Mouse (Mus musculus) hindbrain, embryonic 14.5 days (tissue): ENCODE measurements around the gene Olfr1. TPM values are rescaled to one million over a fixed set of nuclear protein-coding genes. Genes with fewer than 3 reads are reported as not detected.

Experiments
- ATAC-seq: fragments of 200-750 bp; cut with Nextera tagmentation; 2 replicates; pipeline ENCODE4 v1.8.0; 2017; ENCODE audit warnings: moderate number of reproducible peaks, mild to moderate bottlenecking, moderate TSS enrichment, moderate library complexity; ENCODE audit not compliant: low FRiP score
- DNase-seq: peaks from one replicate; pipeline ENCODE4 v3.0.0-alpha.2; 2015; ENCODE audit warnings: low spot score
- H3K27ac ChIP-seq: fragments of 300-500 bp; sonication (generic); 2 replicates; pipeline ENCODE4 v1.5.1; 2014; ENCODE audit warnings: mild to moderate bottlenecking, moderate library complexity
- H3K27me3 ChIP-seq: fragments of 300-500 bp; sonication (generic); 2 replicates; pipeline ENCODE4 v1.6.1; 2014; ENCODE audit warnings: mild to moderate bottlenecking, low read length, mixed read lengths; ENCODE audit not compliant: control insufficient read depth, insufficient read depth
- H3K36me3 ChIP-seq: fragments of 300-500 bp; sonication (generic); replicated peaks from 2 replicates; pipeline ENCODE4 v1.6.1; 2014; ENCODE audit not compliant: control insufficient read depth, insufficient read depth
- H3K4me1 ChIP-seq: fragments of 300-500 bp; sonication (generic); replicated peaks from 2 replicates; pipeline ENCODE4 v1.6.1; 2014; ENCODE audit warnings: antibody characterized with exemption, low read length, mixed read lengths; ENCODE audit not compliant: control insufficient read depth, insufficient read depth
- H3K4me2 ChIP-seq: fragments of 300-500 bp; sonication (generic); replicated peaks from 2 replicates; pipeline ENCODE4 v1.6.1; 2014; ENCODE audit warnings: mild to moderate bottlenecking, moderate library complexity
- H3K4me3 ChIP-seq: fragments of 300-500 bp; sonication (generic); replicated peaks from 2 replicates; pipeline ENCODE4 v1.5.1; 2014; ENCODE audit warnings: mild to moderate bottlenecking, low read length
- H3K9ac ChIP-seq: fragments of 300-500 bp; sonication (generic); 2 replicates; pipeline ENCODE4 v1.6.1; 2014
- H3K9me3 ChIP-seq: fragments of 300-500 bp; sonication (generic); 2 replicates; pipeline ENCODE4 v1.6.1; 2016; ENCODE audit warnings: low read length; ENCODE audit not compliant: control insufficient read depth
- WGBS: fragments of 180-500 bp; shearing (Covaris S2); extraction: QIAGEN DNeasy Blood & Tissue Kit; methylation state at CpG from one replicate; pipeline ENCODE4 v1.1.7; 2014; 5-methylcytosine and 5-hydroxymethylcytosine counted together
- polyA plus RNA-seq: library from polyadenylated mRNA; unstranded; fragments of >200 nt; fragmentation: Nextera tagmentation; extraction: Ambion mirVana; gene quantifications from 2 replicates; pipeline ENCODE4 v1.2.1, GENCODE M21; 2014

The Olfr1 gene
- polyA plus RNA-seq, result not detected in 2 replicates

DNA sequence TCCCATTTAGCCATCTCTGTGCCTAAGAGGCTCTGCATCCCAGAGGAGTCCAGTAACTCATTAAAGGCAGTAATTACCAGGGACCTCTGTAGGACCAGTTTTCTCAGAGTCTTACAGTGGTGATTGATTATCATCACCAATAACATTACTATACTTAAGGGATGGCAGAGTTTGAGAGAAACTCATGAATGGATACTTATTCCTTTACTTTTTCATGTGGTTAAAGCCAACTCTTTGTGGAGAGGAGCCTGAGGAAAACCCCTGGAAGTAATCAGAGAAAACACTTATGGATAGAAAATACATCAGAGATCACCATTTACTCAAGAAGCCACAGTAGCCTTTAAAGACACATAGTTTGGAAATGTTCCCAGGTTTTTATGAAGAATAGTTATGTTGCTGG, at the start of gene Olfr1:
TSS of gene Olfr1 (minus strand) at position 101 of the 400 bp plus-strand sequence.
- Histone ChIP-seq H3K4me2 (no peak within 1 kb of the TSS), H3K4me3 (no peak within 1 kb of the TSS), H3K27ac (no peak within 1 kb of the TSS), H3K4me1 (no peaks in the 10 kb centered on the region), H3K9me3 (no peaks in the 10 kb centered on the region), H3K9ac (no peak within 1 kb of the TSS), H3K36me3 (no peaks in the 10 kb centered on the region), H3K27me3 (no peaks in the 10 kb centered on the region)
- ATAC-seq, result no peak
- DNase-seq, result no peak

DNA sequence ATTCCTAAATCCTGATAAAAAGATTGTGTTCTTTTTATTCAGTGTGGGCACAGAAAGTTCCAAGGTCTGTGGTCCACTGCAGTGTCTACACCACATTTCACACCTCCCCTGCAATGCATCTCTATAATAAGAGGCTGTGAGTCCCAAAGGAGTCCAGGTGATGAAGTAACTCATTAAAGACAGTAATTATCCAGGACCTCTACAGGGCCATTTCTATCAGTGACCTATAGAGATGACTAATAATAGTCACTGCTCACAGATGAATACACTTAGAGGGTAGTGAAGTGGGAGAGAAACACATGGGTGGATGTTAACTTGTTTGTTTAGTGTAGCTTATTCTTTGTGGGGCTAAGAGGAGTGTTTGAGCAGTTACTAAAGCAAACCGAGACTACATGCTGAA, 29.0 kb upstream of the Olfr1 start, which contains the start of gene Olfr378:
TSS of gene Olfr378 (minus strand) at position 101 of the 400 bp plus-strand sequence.
- H3K27me3 ChIP-seq, result no peaks in the 10 kb centered on the region
- H3K9me3 ChIP-seq, result peaks cover 15% of the 10 kb centered on the region
- no peaks in the 10 kb centered on the region for H3K4me1 ChIP-seq
- WGBS, result 94% methylated on average over 1 of the region's 1 CpGs
- H3K4me2 ChIP-seq, result no peak within 1 kb of the TSS
- ATAC-seq (no peak), DNase-seq (no peak)
- H3K4me3 ChIP-seq, result no peak within 1 kb of the TSS
- no peak within 1 kb of the TSS for H3K27ac ChIP-seq
- H3K36me3 ChIP-seq, result no peaks in the 10 kb centered on the region
- no peak within 1 kb of the TSS for H3K9ac ChIP-seq

DNA sequence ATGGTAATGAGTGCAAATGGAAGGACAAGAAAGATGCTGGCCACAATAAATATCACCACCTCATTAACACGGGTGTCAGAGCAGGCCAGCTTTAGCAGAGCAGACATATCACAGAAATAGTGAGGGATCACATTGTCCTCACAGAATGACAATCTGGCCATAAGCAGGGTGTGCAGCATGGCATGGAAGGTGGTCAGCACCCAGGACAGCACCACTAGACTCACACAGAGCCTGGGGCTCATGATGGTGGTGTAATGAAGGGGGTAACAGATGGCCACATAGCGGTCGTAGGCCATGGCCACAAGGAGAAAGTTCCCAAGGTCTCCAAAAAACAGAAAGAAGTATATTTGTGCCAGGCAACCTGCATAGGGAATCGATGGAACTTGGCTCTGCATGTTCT, 4.0 kb downstream of the Olfr1 start:
- no peaks in the 10 kb centered on the region for H3K36me3 ChIP-seq
- DNase-seq, result no peak
- no peak overlapping the region for H3K9ac ChIP-seq
- no peak overlapping the region for H3K4me3 ChIP-seq
- 76% methylated on average over 4 of the region's 4 CpGs for WGBS
- no peak overlapping the region for H3K4me2 ChIP-seq
- H3K27ac ChIP-seq, result no peak overlapping the region
- ATAC-seq, result no peak
- H3K27me3 ChIP-seq, result no peaks in the 10 kb centered on the region
- H3K4me1 ChIP-seq, result no peaks in the 10 kb centered on the region
- H3K9me3 ChIP-seq, result no peaks in the 10 kb centered on the region

DNA sequence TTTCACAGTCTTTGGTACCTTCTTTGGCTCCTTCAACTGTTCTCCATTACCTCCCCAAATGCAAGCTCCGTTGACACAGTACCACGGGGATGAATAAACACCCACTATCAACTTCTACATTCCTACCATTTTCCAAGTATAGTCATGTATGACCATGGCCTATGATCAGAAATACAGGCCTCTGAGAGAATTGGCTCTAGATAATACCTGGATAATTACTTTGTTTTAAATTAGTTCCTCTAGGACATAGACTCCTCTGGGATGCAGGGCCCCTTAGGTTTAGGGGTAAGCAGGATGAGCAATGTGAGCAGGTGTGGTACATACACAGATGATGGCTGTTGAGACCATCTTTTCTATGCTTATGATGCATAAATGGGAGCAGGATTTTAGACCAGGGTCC, 28.5 kb downstream of the Olfr1 start, which contains the start of gene Olfr376:
TSS of gene Olfr376 (plus strand) at position 301 of the 400 bp plus-strand sequence.
- WGBS, result 94% methylated on average over 2 of the region's 2 CpGs
- H3K4me2 ChIP-seq, result no peak within 1 kb of the TSS
- H3K27me3 ChIP-seq, result no peaks in the 10 kb centered on the region
- 0 out of 2 replicates have a peak, but pooled peaks cover 3% of the 10 kb centered on the region for H3K9me3 ChIP-seq
- H3K27ac ChIP-seq, result no peak within 1 kb of the TSS
- no peak within 1 kb of the TSS for H3K9ac ChIP-seq
- H3K4me3 ChIP-seq, result no peak within 1 kb of the TSS
- DNase-seq (no peak), ATAC-seq (no peak)
- no peaks in the 10 kb centered on the region for H3K36me3 ChIP-seq
- H3K4me1 ChIP-seq, result no peaks in the 10 kb centered on the region

DNA sequence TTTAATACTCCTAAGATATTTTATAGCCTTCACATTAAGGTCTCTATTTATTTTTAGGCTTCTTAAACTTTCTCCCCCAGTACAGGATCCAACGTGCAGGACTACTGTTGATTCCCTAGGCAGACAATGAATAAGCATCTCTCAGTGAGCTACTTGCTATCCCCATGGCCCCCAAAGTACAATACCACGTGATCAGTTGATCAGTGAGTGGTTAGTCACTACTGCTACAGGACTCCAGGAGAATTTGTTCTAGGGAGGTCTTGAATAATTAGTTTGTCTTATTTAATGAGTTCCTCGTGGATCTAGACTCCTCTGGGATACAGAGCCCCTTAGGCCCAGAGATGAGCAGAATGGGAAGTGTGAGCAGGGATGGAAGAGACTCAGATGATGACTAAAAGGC, 48.9 kb downstream of the Olfr1 start, which contains the start of gene Olfr20:
TSS of gene Olfr20 (plus strand) at position 301 of the 400 bp plus-strand sequence.
- Histone ChIP-seq H3K9me3 (no peaks in the 10 kb centered on the region), H3K4me3 (no peak within 1 kb of the TSS), H3K9ac (no peak within 1 kb of the TSS), H3K36me3 (no peaks in the 10 kb centered on the region), H3K4me1 (no peaks in the 10 kb centered on the region), H3K27ac (no peak within 1 kb of the TSS), H3K27me3 (no peaks in the 10 kb centered on the region), H3K4me2 (no peak within 1 kb of the TSS)
- DNase-seq (no peak), ATAC-seq (no peak)
- WGBS, result 56% methylated on average over 3 of the region's 3 CpGs

Other genes with a start within 250 kb of the Olfr1 start
- gene P2rx5, start 239.2 kb downstream of the Olfr1 start, polyA plus RNA-seq, result 0.33 and 1.0 TPM in 2 replicates
- gene Emc6, start 222.6 kb downstream of the Olfr1 start, polyA plus RNA-seq, result 148 and 152 TPM in 2 replicates
- gene Tax1bp3, start 222.5 kb downstream of the Olfr1 start, polyA plus RNA-seq, result 121 and 132 TPM in 2 replicates
- gene Ctns, start 200.6 kb downstream of the Olfr1 start, polyA plus RNA-seq, result 17.6 and 17.7 TPM in 2 replicates
- gene Shpk, start 200.2 kb downstream of the Olfr1 start, polyA plus RNA-seq, result 1.6 and 2.5 TPM in 2 replicates
- 0.16 and 0.29 TPM in 2 replicates for gene Trpv1, start 165.3 kb downstream of the Olfr1 start, polyA plus RNA-seq
- gene Trpv3, start 132.2 kb downstream of the Olfr1 start, polyA plus RNA-seq, result 0.27 and 0.32 TPM in 2 replicates
- 2.5 and 2.8 TPM in 2 replicates for gene Aspa, start 70.0 kb downstream of the Olfr1 start, polyA plus RNA-seq
- not detected in 2 replicates for gene Gm49340, start 69.9 kb downstream of the Olfr1 start, polyA plus RNA-seq
- not detected in 2 replicates for gene Spata22, start 69.9 kb downstream of the Olfr1 start, polyA plus RNA-seq
- gene Olfr20, start 48.8 kb downstream of the Olfr1 start, polyA plus RNA-seq, result not detected in 2 replicates
- gene Olfr376, start 28.4 kb downstream of the Olfr1 start, polyA plus RNA-seq, result not detected in 2 replicates
- not detected in 2 replicates for gene Olfr378, start 28.9 kb upstream of the Olfr1 start, polyA plus RNA-seq
- gene Olfr380, start 57.9 kb upstream of the Olfr1 start, polyA plus RNA-seq, result not detected in 2 replicates
- not detected in 2 replicates for gene Olfr381, start 92.0 kb upstream of the Olfr1 start, polyA plus RNA-seq
- not detected in 2 replicates for gene Olfr382, start 117.6 kb upstream of the Olfr1 start, polyA plus RNA-seq
- gene Olfr385, start 193.4 kb upstream of the Olfr1 start, polyA plus RNA-seq, result not detected in 2 replicates
- not detected in 2 replicates for gene Olfr384, start 199.0 kb upstream of the Olfr1 start, polyA plus RNA-seq